Mouse (Mus musculus) cortical plate, adult 2 months (tissue): Measurements from ENCODE around the gene Rab31. TPM values are rescaled to one million over a fixed set of nuclear protein-coding genes. Genes with fewer than 3 reads are reported as not detected.
A peak's percentile ranks its signal among the peaks of the same experiment; 100 is the strongest.
"Not testable (repeated sequence)": the region's sequence is repeated elsewhere in the genome, so short reads cannot be mapped to it uniquely, and the experiment has no call there.

ENCODE experiments used
- H3K27ac ChIP-seq: fragments of 200-500 bp; 2 replicates; pipeline ENCODE4 v1.5.1; 2012; ENCODE audit warnings: low read length, control low read depth, inconsistent platforms; ENCODE audit not compliant: insufficient read depth
- H3K4me1 ChIP-seq: fragments of 200-500 bp; 2 replicates; pipeline ENCODE4 v1.6.1; 2011; ENCODE audit warnings: low read length; ENCODE audit not compliant: control insufficient read depth, insufficient read depth
- H3K4me3 ChIP-seq: fragments of 200-500 bp; 2 replicates; pipeline ENCODE4 v1.5.1; 2011; ENCODE audit warnings: mild to moderate bottlenecking, low read length, control low read depth; ENCODE audit not compliant: insufficient read depth
- CTCF ChIP-seq: fragments of 200-500 bp; IDR thresholded peaks from 2 replicates; pipeline ENCODE4 v1.5.1; 2011; ENCODE audit warnings: mild to moderate bottlenecking, control low read depth, low read length; ENCODE audit not compliant: insufficient read depth; ENCODE audit errors: extremely low read depth
- POLR2A ChIP-seq: fragments of 200-500 bp; IDR thresholded peaks from 2 replicates; pipeline ENCODE4 v1.6.1; 2011; ENCODE audit warnings: mild to moderate bottlenecking, low read length, control low read depth; ENCODE audit not compliant: insufficient read depth; ENCODE audit errors: extremely low read depth
- polyA plus RNA-seq: library from polyadenylated mRNA; depleted of rRNA; stranded (reverse); fragments of >200 nt; gene quantifications from 2 replicates; pipeline ENCODE4 v1.2.3, GENCODE M21; 2012

The Rab31 gene
- polyA plus RNA-seq, 1 experiment, result 84.6 TPM

DNA sequence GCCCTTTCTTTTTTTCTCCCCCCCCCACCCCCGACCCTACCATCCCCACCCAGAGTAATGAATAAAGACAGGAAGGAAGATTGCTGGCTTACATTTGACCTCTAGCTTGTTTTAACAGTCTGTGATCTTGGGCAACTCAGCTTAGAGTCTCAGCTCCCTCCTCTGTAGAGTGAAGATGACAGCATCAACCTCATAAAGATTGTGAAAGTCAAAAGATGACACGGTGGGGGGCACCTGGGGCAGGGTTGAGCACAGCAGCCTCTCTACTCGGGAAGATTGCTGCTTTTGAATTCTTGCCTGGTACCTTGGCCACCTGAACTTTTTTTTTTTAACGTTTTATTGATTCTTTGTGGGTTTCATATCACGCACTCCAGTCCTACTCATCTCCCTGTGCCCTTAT, 124.6 kb downstream of the Rab31 start:
- no peak for TF ChIP-seq CTCF
- TF ChIP-seq POLR2A, result no peak
- Histone ChIP-seq H3K4me1 (peaks cover 2% of the 10 kb centered on the region; the same call in 1 of the 2 replicates), H3K4me3 (no peak overlapping the region), H3K27ac (no peak overlapping the region)

DNA sequence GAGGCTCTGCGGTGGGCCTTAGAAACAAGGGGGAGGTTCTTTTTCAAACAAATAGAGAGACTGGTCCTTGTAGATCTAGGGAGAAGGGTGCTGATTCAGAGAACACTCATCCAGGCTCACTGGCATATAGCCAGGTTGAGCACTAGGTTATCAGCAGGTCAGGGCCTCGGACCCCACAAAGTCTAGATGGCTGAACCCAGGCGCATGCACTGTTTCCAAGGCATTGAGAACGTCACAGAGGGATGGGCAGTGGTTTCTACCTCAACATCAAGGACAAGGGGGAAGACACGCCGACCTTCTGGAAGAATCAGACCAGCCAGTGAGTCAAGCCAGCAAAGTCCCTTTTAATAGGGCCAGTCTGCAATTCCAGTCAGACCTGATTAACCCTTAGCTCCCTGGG, 125.3 kb downstream of the Rab31 start:
- H3K4me1 ChIP-seq, result peaks cover 4% of the 10 kb centered on the region; the same call in 1 of the 2 replicates
- no peak overlapping the region for H3K27ac ChIP-seq
- TF ChIP-seq CTCF, result no peak
- no peak for TF ChIP-seq POLR2A

GRCm38 (mm10) chr17:65643579-65643978, 129.0 kb downstream of the Rab31 start:
- H3K4me3 ChIP-seq, result no peak overlapping the region
- H3K4me1 ChIP-seq, result peaks cover 4% of the 10 kb centered on the region; the same call in 1 of the 2 replicates
- H3K27ac ChIP-seq, result peak overlapping the region; percentile 85
- TF ChIP-seq CTCF (no peak), POLR2A (no peak)

More for the DNA sequence above, 125.3 kb downstream of the Rab31 start:
- no peak overlapping the region for H3K4me3 ChIP-seq

GRCm38 (mm10) chr17:65643051-65643521, 129.5 kb downstream of the Rab31 start:
- TF ChIP-seq CTCF, result no peak
- peak; percentile 48 for TF ChIP-seq POLR2A
- Histone ChIP-seq H3K4me3 (no peak overlapping the region), H3K27ac (peak overlapping the region; percentile 85), H3K4me1 (peaks cover 4% of the 10 kb centered on the region; the same call in 1 of the 2 replicates)

- H3K4me1 ChIP-seq, result peaks cover 4% of the 10 kb centered on the region; the same call in 1 of the 2 replicates
- TF ChIP-seq POLR2A, result no peak
- no peak for TF ChIP-seq CTCF
- H3K27ac ChIP-seq, result peak overlapping the region; percentile 85
These were observed 130.0 kb downstream of the Rab31 start for GRCm38 (mm10) chr17:65642578-65642991.

DNA sequence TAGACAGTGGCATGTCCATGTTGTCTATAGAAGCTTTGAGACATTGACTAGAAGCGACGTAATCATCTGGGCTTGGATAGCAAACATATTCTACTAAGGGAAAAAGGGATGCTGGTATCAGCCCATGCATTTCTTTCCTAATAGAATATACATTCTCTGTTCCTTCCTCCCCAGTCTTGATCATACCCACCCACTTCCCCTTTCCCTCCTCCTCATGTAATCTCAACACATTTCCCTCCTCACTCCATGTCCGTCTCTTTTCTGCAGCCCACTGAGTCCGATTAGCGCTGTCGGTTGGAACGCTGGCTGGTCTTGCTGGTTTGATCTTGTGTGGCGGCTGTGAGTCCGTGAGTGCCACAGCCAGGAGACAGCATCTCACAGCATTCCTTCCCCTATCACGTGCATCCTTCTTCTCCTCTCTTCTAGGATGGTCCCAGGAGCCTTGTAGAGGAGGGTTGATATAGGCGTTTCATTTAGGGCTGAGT, 130.8 kb downstream of the Rab31 start, which contains the start of gene Txndc2:
Txndc2 (minus strand) TSS at position 435 of the 485 bp plus-strand sequence.
- peak within 1 kb of the TSS; percentile 85 for H3K27ac ChIP-seq
- H3K4me1 ChIP-seq, result peaks cover 4% of the 10 kb centered on the region; the same call in 1 of the 2 replicates
- no peak within 1 kb of the TSS for H3K4me3 ChIP-seq
- TF ChIP-seq POLR2A, result no peak
- no peak for TF ChIP-seq CTCF

More at GRCm38 (mm10) chr17:65642578-65642991, 130.0 kb downstream of the Rab31 start:
- no peak overlapping the region for H3K4me3 ChIP-seq

DNA sequence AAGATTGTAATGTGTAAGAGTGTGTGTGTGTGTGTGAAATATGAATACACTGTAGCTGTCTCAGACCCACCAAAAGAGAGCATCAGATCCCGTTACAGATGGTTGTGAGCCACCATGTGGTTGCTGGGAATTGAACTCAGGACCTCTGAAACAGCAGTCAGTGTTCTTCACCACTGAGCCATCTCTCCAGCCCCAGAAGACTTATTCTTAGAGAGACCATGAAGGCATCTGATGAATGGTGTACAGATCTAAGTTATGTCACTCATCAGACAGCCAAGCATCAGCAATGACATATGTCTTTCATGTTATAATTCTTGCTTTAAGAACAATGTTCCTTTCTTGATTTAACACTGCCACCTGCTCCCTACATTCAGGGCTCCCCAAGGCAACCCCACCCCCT, 133.4 kb downstream of the Rab31 start:
- Histone ChIP-seq H3K4me3 (no peak overlapping the region), H3K27ac (no peak overlapping the region), H3K4me1 (peaks cover 4% of the 10 kb centered on the region; the same call in 1 of the 2 replicates)
- no peak for TF ChIP-seq CTCF
- TF ChIP-seq POLR2A, result no peak

DNA sequence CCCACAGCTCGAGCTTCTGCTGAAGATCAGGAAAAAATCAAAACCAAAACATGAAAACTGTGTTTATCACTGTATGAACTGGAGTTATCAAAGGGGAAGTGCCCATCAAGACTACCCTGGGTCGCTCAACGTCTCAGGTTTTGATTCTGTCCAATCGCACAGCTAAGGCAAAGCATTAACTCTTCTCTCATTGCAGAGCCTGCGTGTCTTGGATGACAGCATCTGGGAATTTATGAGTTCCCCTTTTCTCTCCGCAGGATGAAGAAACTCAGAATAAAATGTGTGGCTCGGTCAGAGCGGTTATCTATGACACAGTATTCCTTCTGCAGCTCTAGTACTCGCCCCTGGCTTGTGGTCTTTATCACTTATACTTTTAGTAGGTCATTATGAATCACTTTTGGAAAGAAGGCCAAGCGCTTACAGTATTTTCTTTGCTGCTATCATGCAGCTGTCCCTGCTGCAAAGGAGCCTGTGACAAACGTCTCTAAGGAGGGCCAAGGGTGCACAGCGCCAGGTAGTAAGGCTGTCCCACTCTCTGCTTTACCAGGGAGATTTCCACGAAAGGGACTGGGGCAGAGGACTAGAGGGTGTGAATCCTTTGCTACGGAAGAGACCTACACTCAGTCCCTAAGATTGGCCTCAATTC, 136.7 kb downstream of the Rab31 start:
- Histone ChIP-seq H3K4me3 (no peak overlapping the region), H3K4me1 (no peaks in the 10 kb centered on the region), H3K27ac (no peak overlapping the region)
- TF ChIP-seq POLR2A, result no peak
- no peak for TF ChIP-seq CTCF

- Histone ChIP-seq H3K4me3 (no peak overlapping the region), H3K27ac (no peak overlapping the region), H3K4me1 (no peaks in the 10 kb centered on the region)
- TF ChIP-seq CTCF, result no peak
- no peak for TF ChIP-seq POLR2A
These were observed 142.6 kb downstream of the Rab31 start for GRCm38 (mm10) chr17:65629943-65630342.

- H3K27ac ChIP-seq, H3K4me1 ChIP-seq, H3K4me3 ChIP-seq: not testable (repeated sequence)
These were observed 143.6 kb downstream of the Rab31 start for GRCm38 (mm10) chr17:65628823-65629532.
